Mouse (Mus musculus): ENCODE measurements around the gene Cacna1a. TPM values are rescaled to one million over a fixed set of nuclear protein-coding genes. Genes with fewer than 3 reads are reported as not detected.

The Cacna1a gene
- total and polyA plus RNA-seq, 2 experiments from 2014 or later = 16.5 to 70.5 TPM

DNA sequence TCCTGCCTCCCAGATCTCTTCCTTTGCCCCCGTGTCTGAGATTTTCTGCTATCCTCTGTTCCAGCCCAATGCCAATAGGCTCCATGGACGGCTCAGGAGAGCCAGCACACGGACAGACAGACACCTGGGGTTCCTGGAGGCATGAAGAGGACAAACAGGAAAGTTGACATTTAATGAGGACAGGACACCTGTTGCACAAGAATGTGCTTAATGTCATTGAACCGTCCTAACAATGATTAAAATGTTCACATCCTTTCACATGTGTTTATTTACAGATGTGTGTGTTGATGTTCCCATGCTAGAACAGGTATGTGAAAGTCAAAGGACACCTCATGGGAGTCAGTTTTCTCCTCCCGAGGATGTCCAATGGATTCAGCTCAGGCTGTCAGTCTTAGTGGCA is 254.8 kb downstream of the Cacna1a start:
- H3K4me3 ChIP-seq (ENCODE audit: low read length) = no peak overlapping the region
- 76% methylated on average over 5 of the region's 5 CpGs for WGBS

DNA sequence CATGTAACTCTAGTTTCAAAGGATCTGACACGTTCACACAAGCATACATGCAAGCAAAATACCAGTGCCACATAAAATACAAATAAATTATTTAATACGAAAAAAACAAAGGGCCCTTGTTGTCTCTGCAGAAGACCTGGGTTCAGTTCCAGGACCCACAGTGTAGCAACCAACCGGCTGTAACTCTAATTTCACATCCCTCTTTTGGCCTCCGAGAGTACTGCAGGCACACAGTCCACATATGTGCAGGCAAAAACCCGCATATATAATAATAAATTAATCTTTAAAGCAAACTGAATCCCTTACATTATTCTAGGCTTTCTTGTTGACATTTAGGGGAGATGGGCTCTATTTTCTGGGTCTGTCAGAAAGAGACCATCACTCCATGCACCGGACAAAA is 258.6 kb downstream of the Cacna1a start:
- Histone ChIP-seq H3K9ac (replicated peaks; ENCODE audit: low read length) (no peak overlapping the region), H3K4me3 (ENCODE audit: low read length) (no peak overlapping the region), H3K9me3 (ENCODE audit: low read length) (no peaks in the 10 kb centered on the region), H3K27me3 (ENCODE audit: insufficient read depth, low read length) (no peaks in the 10 kb centered on the region), H3K4me1 (ENCODE audit: insufficient read depth, low read length) (0 out of 2 replicates have a peak, but pooled peaks cover 8% of the 10 kb centered on the region), H3K36me3 (ENCODE audit: insufficient read depth, low read length) (no peaks in the 10 kb centered on the region), H3K27ac (no peak overlapping the region), H3K4me2 (ENCODE audit: low read depth, low read length) (peak overlapping the region; percentile 46; the same call in 1 of the 2 replicates)
- 52% methylated on average over 6 of the region's 6 CpGs for WGBS
- 0 out of 2 replicates have a peak, but pooled peaks have one; percentile 28 for ATAC-seq
- DNase-seq (ENCODE audit: low spot score) = peak; percentile 22
- peak; percentile 30; the same call in 1 of the 2 replicates for TF ChIP-seq CTCF (IDR thresholded peaks at IDR 0.05; ENCODE audit: low read depth)

More for the DNA sequence above, 254.8 kb downstream of the Cacna1a start:
- H3K36me3 ChIP-seq (ENCODE audit: insufficient read depth, low read length) = no peaks in the 10 kb centered on the region
- no peak for ATAC-seq
- no peaks in the 10 kb centered on the region for H3K27me3 ChIP-seq (ENCODE audit: insufficient read depth, low read length)
- no peak overlapping the region for H3K9ac ChIP-seq (replicated peaks; ENCODE audit: low read length)
- H3K4me2 ChIP-seq (ENCODE audit: low read depth, low read length) = no peak overlapping the region
- H3K27ac ChIP-seq = no peak overlapping the region
- H3K9me3 ChIP-seq (ENCODE audit: low read length) = no peaks in the 10 kb centered on the region
- no peak for TF ChIP-seq CTCF (IDR thresholded peaks at IDR 0.05; ENCODE audit: low read depth)
- H3K4me1 ChIP-seq (ENCODE audit: insufficient read depth, low read length) = peaks cover 8% of the 10 kb centered on the region; the same call in 1 of the 2 replicates
- no peak for DNase-seq (ENCODE audit: low spot score)

DNA sequence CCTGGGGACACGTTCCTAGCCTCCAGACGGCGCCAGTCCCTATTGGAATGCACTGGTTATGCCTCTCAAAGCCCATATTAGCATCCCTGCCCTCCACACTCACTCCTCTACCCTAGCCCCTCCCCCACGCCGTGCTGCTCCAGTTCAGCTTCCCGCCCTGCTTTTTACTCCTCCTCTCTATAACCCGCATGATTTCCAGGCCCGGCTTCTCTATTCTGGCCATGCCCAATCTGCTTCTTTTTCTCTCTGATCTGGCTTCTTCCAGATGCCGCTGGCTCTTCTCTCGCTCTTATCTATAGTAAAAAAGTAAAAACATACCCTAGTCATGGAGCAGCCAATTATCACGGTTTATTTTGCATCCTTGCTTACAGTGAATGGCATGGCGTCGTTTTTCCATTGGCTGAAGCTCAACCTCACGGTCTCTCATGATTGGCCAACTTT is 259.2 kb downstream of the Cacna1a start:
- no peaks in the 10 kb centered on the region for H3K36me3 ChIP-seq (ENCODE audit: insufficient read depth, low read length)
- H3K9ac ChIP-seq (replicated peaks; ENCODE audit: low read length) = no peak overlapping the region

DNA sequence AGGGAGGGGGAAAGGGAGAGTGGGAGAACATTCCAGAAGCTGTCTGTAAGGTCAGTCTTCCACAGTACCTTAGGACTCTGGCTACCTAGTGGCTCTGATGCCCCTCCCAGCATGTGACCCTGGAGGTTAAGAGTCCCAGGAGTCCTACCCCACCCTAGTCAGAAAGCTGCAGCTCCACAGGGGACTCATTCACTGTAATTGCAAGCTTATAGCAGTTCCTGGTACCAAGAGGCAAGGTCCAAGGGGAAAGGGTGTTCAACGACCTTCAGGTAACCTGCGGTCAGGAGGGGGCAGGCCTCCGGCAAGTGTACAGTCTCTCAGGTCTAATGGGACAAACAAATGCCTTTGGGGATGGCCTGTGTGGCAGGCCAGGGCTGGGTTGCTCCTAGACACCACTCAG is 262.0 kb downstream of the Cacna1a start:
- 0 out of 2 replicates have a peak, but pooled peaks cover 6% of the 10 kb centered on the region for H3K4me1 ChIP-seq (ENCODE audit: insufficient read depth, low read length)

More for the DNA sequence above, 259.2 kb downstream of the Cacna1a start:
- peak overlapping the region; percentile 5; the same call in 1 of the 2 replicates for H3K4me3 ChIP-seq (ENCODE audit: low read length)
- H3K4me1 ChIP-seq (ENCODE audit: insufficient read depth, low read length) = 0 out of 2 replicates have a peak, but pooled peaks cover 7% of the 10 kb centered on the region
- H3K27ac ChIP-seq = no peak overlapping the region
- no peaks in the 10 kb centered on the region for H3K9me3 ChIP-seq (ENCODE audit: low read length)
- H3K4me2 ChIP-seq (ENCODE audit: low read depth, low read length) = peak overlapping the region; percentile 46
- WGBS = 4% methylated on average over 14 of the region's 14 CpGs
- ATAC-seq (peak; percentile 65), DNase-seq (ENCODE audit: low spot score) (peak; percentile 46)
- TF ChIP-seq CTCF (IDR thresholded peaks at IDR 0.05; ENCODE audit: low read depth) = no peak
- no peaks in the 10 kb centered on the region for H3K27me3 ChIP-seq (ENCODE audit: insufficient read depth, low read length)

GRCm38 (mm10) chr8:84653092-84653631 is 264.9 kb downstream of the Cacna1a start:
- TF ChIP-seq CTCF (IDR thresholded peaks at IDR 0.05; ENCODE audit: low read depth) = no peak
- no peaks in the 10 kb centered on the region for H3K36me3 ChIP-seq (ENCODE audit: insufficient read depth, low read length)
- no peak overlapping the region for H3K27ac ChIP-seq
- no peak overlapping the region for H3K4me3 ChIP-seq (ENCODE audit: low read length)
- no peak for ATAC-seq
- no peaks in the 10 kb centered on the region for H3K27me3 ChIP-seq (ENCODE audit: insufficient read depth, low read length)
- H3K4me2 ChIP-seq (ENCODE audit: low read depth, low read length) = no peak overlapping the region
- no peak for DNase-seq (ENCODE audit: low spot score)
- H3K9me3 ChIP-seq (ENCODE audit: low read length) = no peaks in the 10 kb centered on the region
- H3K9ac ChIP-seq (replicated peaks; ENCODE audit: low read length) = no peak overlapping the region
- WGBS = 54% methylated on average over 9 of the region's 9 CpGs
- no peaks in the 10 kb centered on the region for H3K4me1 ChIP-seq (ENCODE audit: insufficient read depth, low read length)

More for the DNA sequence above, 262.0 kb downstream of the Cacna1a start:
- Histone ChIP-seq H3K9me3 (ENCODE audit: low read length) (no peaks in the 10 kb centered on the region), H3K4me3 (ENCODE audit: low read length) (no peak overlapping the region), H3K27me3 (ENCODE audit: insufficient read depth, low read length) (no peaks in the 10 kb centered on the region), H3K36me3 (ENCODE audit: insufficient read depth, low read length) (no peaks in the 10 kb centered on the region), H3K4me2 (ENCODE audit: low read depth, low read length) (no peak overlapping the region), H3K9ac (replicated peaks; ENCODE audit: low read length) (no peak overlapping the region), H3K27ac (peak overlapping the region; percentile 60; the same call in 1 of the 2 replicates)
- no peak for DNase-seq (ENCODE audit: low spot score)
- TF ChIP-seq CTCF (IDR thresholded peaks at IDR 0.05; ENCODE audit: low read depth) = no peak
- WGBS = 31% methylated on average over 3 of the region's 3 CpGs
- ATAC-seq = peak; percentile 21; the same call in 1 of the 2 replicates

DNA sequence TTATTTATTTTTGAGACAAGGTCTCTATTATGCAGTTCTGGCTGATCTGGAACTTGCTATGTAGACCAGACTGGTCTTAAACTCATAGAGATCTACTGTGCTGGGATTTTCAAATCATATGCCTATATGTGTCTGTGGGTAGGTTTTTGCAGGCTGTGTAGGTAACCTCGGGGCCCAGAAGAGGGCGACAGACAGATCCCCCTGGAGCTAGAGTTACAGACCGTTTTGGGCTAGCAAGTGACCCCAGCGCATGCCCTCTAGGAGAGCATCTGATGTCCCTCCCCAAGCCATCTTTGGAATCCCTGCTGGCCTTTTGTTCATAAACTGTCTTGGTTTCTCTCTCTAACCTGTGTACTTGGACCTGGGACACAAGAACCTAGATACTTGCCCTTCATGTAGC is 266.4 kb downstream of the Cacna1a start:
- Histone ChIP-seq H3K27ac (peak overlapping the region; percentile 76; the same call in 1 of the 2 replicates), H3K27me3 (ENCODE audit: insufficient read depth, low read length) (no peaks in the 10 kb centered on the region), H3K4me2 (ENCODE audit: low read depth, low read length) (no peak overlapping the region), H3K9me3 (ENCODE audit: low read length) (no peaks in the 10 kb centered on the region), H3K4me1 (ENCODE audit: insufficient read depth, low read length) (no peaks in the 10 kb centered on the region), H3K4me3 (ENCODE audit: low read length) (no peak overlapping the region), H3K9ac (replicated peaks; ENCODE audit: low read length) (no peak overlapping the region), H3K36me3 (ENCODE audit: insufficient read depth, low read length) (no peaks in the 10 kb centered on the region)
- TF ChIP-seq CTCF (IDR thresholded peaks at IDR 0.05; ENCODE audit: low read depth) = peak; percentile 46
- DNase-seq (ENCODE audit: low spot score) = no peak
- 33% methylated on average over 4 of the region's 4 CpGs for WGBS
- ATAC-seq = no peak

Measured in hindbrain, postnatal 0 days (tissue).